Mouse (Mus musculus) heart, embryonic 14.5 days (tissue): ENCODE measurements around the gene Aldh4a1. TPM values are rescaled to one million over a fixed set of nuclear protein-coding genes. Genes with fewer than 3 reads are reported as not detected.
A peak's percentile ranks its signal among the peaks of the same experiment; 100 is the strongest.

ENCODE experiments used
- ATAC-seq: fragments of 200-750 bp; cut with Nextera tagmentation; 2 replicates; pipeline ENCODE4 v1.8.0; 2017; ENCODE audit warnings: low read depth, moderate TSS enrichment; ENCODE audit not compliant: insufficient number of reproducible peaks, insufficient read depth, low FRiP score
- H3K27ac ChIP-seq, 2 experiments: fragments of 200-500 bp in 1 of 2; fragments of 300-500 bp in 1 of 2; sonication (generic) in 1 of 2; replicated peaks in 1 of 2; 2 replicates each; pipeline ENCODE4 v1.5.1; 2012 to 2014; ENCODE audit warnings: low read depth in 2 of 2, low read length in 2 of 2, control low read depth in 1 of 2, mild to moderate bottlenecking in 1 of 2, mixed read lengths in 1 of 2; ENCODE audit not compliant: control insufficient read depth in 1 of 2, insufficient read depth in 1 of 2
- H3K27me3 ChIP-seq: fragments of 300-500 bp; sonication (generic); 2 replicates; pipeline ENCODE4 v1.6.1; 2014; ENCODE audit warnings: mild to moderate bottlenecking, low read length, control low read depth; ENCODE audit not compliant: control insufficient read depth, insufficient read depth
- H3K36me3 ChIP-seq: fragments of 300-500 bp; sonication (generic); 2 replicates; pipeline ENCODE4 v1.6.1; 2014; ENCODE audit warnings: mild to moderate bottlenecking, control low read depth, low read length, mixed read lengths; ENCODE audit not compliant: control insufficient read depth, insufficient read depth
- H3K4me1 ChIP-seq, 2 experiments: fragments of 200-500 bp in 1 of 2; fragments of 300-500 bp in 1 of 2; sonication (generic) in 1 of 2; 2 replicates each; pipeline ENCODE4 v1.6.1; 2012 to 2014; ENCODE audit warnings: low read length in 2 of 2, control low read depth in 1 of 2, mixed read lengths in 1 of 2; ENCODE audit not compliant: control insufficient read depth in 2 of 2, insufficient read depth in 2 of 2
- H3K4me2 ChIP-seq: fragments of 300-500 bp; sonication (generic); 2 replicates; pipeline ENCODE4 v1.6.1; 2014; ENCODE audit warnings: mild to moderate bottlenecking, low read length
- H3K4me3 ChIP-seq, 2 experiments: fragments of 200-500 bp in 1 of 2; fragments of 300-500 bp in 1 of 2; sonication (generic) in 1 of 2; 2 replicates each; pipeline ENCODE4 v1.5.1; 2012 to 2014; ENCODE audit warnings: low read length in 2 of 2, mild to moderate bottlenecking in 2 of 2, control low read depth in 1 of 2, low read depth in 1 of 2, moderate library complexity in 1 of 2; ENCODE audit not compliant: control insufficient read depth in 1 of 2, insufficient read depth in 1 of 2
- H3K9ac ChIP-seq: fragments of 300-500 bp; sonication (generic); 2 replicates; pipeline ENCODE4 v1.6.1; 2014; ENCODE audit warnings: mild to moderate bottlenecking, low read length
- H3K9me3 ChIP-seq: fragments of 300-500 bp; sonication (generic); 2 replicates; pipeline ENCODE4 v1.6.1; 2016; ENCODE audit warnings: low read length, control low read depth; ENCODE audit not compliant: control insufficient read depth
- WGBS: fragments of 180-500 bp; shearing (Covaris S2); extraction: QIAGEN DNeasy Blood & Tissue Kit; methylation state at CpG from one replicate; pipeline ENCODE4 v1.1.7; 2014; 5-methylcytosine and 5-hydroxymethylcytosine counted together
- polyA plus RNA-seq: library from polyadenylated mRNA; unstranded; fragments of >200 nt; fragmentation: Nextera tagmentation; extraction: Ambion mirVana; gene quantifications from 2 replicates; pipeline ENCODE4 v1.2.1, GENCODE M21; 2014

Aldh4a1 gene
- polyA plus RNA-seq = 13.0 and 13.4 TPM in 2 replicates

DNA sequence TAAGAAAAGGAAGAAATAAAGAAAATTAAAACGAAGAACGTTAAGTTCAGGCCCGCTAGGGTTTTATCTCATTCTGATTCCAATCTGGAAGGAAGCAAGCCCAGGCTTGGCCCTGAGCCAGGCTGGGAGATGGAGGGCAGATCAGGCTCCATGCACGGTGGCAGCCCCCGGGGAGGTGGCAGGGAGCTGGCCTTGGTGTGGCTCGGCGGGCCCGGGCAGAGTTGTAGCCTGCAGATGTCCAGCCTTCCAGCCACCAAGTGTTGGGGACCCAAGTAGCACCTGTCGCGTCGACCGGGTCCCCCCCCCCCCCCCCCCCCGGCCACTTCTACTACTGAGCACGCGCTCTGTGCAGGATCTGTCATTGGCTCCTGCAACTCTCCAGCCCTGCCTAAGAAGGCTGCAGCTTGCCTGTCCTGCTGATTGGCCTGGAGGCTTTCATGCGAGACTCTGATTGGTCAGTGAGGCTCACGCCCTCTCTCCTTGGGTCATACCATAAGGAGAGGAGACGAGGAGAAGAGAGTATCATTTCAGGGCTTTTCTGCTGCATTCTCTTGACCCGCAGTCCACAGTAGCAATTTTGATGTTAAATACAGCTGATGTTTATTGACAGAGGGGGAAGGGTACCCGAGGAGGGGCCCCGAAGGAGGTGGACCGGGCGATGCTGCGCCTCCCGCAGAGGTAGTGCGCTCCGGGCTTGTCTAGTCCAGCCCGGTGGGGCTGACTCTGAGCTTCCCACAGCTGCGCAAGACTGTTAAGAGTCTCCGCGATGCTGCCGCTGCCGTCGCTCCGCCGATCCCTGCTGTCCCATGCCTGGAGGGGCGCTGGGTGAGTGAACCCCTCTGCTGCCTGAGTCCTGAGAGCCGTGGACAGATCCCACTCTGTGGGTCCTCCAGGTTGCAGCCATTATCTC is at the start of gene Aldh4a1:
Aldh4a1 (plus strand) TSS at position 494 of the 910 bp plus-strand sequence.
- H3K27ac ChIP-seq = peak within 1 kb of the TSS; percentile 73 to 78
- peak within 1 kb of the TSS; percentile 60 to 70 for H3K4me3 ChIP-seq
- no peaks in the 10 kb centered on the region for H3K27me3 ChIP-seq
- H3K9ac ChIP-seq = peak within 1 kb of the TSS; percentile 81
- H3K4me1 ChIP-seq = peaks cover 4 to 19% of the 10 kb centered on the region in 2 experiments
- peaks cover 5% of the 10 kb centered on the region for H3K36me3 ChIP-seq
- no peaks in the 10 kb centered on the region for H3K9me3 ChIP-seq
- under 1% methylated on average over 34 of the region's 38 CpGs for WGBS
- ATAC-seq = peak; percentile 98
- peak within 1 kb of the TSS; percentile 89 for H3K4me2 ChIP-seq

DNA sequence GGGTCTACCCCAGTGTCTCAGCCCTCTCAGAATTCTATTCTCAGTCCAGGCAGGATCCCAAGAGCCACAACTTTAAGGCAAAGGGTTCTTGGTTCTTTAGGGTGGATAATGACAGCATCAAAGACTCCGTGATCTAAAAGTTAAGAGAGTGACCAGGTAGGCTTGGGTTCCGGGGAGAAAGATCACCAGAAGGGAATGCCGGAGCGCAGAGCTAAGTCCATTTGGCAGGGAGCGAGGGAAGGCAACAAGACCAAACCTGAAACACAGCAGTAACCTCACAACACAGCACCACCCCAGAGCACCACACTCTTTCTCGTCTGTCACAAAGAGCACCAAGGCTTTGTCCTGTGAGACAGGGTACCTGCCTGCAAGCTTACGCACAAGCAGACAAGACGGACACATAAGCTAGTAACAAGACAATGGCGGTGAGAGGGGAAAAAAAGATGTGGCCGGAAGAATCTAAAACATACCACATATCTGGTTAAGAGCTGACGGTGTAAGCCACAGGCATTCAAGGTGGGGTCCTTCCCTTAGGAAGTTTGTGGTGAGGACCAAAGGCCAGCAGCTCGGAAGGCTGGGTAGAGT is 49.6 kb upstream of the Aldh4a1 start:
- Histone ChIP-seq H3K4me2 (no peak overlapping the region), H3K27ac (no peak overlapping the region), H3K9ac (no peak overlapping the region), H3K4me1 (peaks cover 20 to 24% of the 10 kb centered on the region in 2 experiments), H3K4me3 (no peak overlapping the region), H3K36me3 (no peaks in the 10 kb centered on the region), H3K27me3 (peaks cover 7% of the 10 kb centered on the region), H3K9me3 (no peaks in the 10 kb centered on the region)
- WGBS = 81% methylated on average over 12 of the region's 12 CpGs
- ATAC-seq = no peak

DNA sequence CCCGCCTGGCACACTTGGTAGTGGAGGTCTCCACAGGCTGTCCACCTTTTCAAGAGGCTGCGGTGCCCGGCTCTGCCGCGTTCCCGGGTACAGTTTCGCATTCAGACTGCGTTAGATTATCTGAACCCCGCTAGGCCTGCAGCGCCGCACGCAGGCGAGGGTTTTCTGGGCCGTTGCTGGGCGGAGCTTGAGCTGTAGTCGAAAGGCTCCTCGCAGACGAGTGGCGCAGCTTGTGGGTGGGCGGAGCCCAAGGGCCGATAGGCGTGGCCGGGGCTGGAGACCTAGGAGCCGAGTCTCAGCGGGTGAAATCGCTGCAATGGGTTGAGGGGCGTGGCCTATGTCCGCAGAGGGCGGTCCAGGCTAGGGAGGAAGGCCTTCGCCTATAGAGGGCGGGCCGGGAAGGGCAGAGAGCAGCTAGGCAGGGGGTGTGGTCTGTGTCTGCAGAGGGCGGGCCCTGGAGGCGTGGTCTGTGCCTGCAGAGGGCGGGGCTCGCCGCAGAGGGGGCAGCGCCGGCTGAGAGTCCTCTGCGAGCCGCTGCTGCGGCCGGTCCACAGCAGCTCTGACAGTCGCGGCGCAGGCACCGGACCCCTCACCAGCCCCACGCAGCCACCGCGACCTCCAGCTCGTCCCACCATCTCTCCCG is 48.4 kb upstream of the Aldh4a1 start:
- Histone ChIP-seq H3K27me3 (peaks cover 7% of the 10 kb centered on the region), H3K27ac (peak overlapping the region; percentile 68 to 90), H3K4me3 (peak overlapping the region; percentile 53 to 93), H3K4me2 (peak overlapping the region; percentile 84), H3K4me1 (peaks cover 29 to 36% of the 10 kb centered on the region in 2 experiments), H3K9ac (peak overlapping the region; percentile 92), H3K9me3 (no peaks in the 10 kb centered on the region), H3K36me3 (no peaks in the 10 kb centered on the region)
- ATAC-seq = peak; percentile 98
- under 1% methylated on average over 44 of the region's 52 CpGs for WGBS

DNA sequence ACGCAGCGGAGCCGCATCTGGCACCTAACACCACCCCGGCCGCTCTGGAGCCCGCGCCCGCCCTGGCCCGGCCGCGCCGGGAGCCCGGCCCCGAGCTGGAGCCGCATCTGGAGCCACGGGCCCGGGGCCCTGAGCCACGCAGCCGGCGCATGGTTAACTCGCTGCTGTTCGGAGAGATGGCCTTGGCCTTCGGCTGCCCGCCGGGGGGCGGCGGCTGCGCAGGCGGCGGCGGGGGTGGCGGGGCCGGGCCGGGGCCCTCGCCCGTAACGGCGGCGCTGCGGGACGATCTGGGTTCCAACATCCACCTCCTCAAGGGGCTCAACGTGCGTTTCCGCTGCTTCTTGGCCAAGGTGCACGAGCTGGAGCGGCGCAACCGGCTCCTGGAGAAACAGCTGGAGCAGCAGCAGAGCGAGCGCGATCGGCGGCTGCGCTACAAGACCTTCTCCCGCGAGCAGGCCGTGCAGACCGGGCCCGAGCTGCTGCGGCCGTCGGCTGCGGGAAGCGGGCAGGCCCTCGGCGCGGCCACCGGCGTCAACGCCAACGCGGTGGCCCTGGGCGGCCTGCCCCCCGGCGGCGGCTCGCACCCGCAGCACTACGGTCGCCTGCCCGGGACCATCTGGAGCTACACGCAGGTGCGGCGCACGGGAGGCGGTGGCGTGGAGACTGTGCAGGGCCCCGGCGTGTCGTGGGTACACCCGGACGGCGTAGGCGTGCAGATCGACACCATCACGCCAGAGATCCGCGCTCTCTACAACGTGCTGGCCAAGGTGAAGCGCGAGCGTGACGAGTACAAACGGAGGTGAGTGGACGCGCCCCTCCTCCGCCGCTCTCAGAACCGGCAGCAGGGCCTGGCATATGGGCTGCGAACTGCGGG is 47.6 kb upstream of the Aldh4a1 start:
- Histone ChIP-seq H3K36me3 (no peaks in the 10 kb centered on the region), H3K4me2 (peak overlapping the region; percentile 84), H3K4me3 (peak overlapping the region; percentile 53 to 93), H3K27me3 (peaks cover 4% of the 10 kb centered on the region), H3K9ac (peak overlapping the region; percentile 92), H3K9me3 (no peaks in the 10 kb centered on the region), H3K27ac (peak overlapping the region; percentile 68 to 90), H3K4me1 (peaks cover 34 to 44% of the 10 kb centered on the region in 2 experiments)
- under 1% methylated on average over 100 of the region's 111 CpGs for WGBS
- peak; percentile 31 for ATAC-seq

DNA sequence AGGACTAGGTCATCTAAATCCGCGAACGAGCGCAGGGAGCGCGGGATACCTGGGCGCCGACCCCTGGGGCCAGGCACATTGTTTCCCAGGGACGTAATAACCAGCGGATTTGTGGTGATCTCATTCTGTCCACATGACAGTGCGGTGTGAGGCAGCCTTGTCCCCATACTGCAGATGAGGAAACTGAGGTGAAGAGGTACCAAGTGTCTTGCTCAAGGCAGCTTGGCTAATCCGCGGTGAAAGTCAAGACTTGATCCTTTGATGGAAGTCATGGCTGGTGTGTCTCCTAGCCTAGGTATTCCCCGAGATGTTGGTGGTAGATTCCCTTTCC is 47.0 kb upstream of the Aldh4a1 start:
- ATAC-seq = no peak
- Histone ChIP-seq H3K27me3 (peaks cover 3% of the 10 kb centered on the region), H3K4me3 (peak overlapping the region; percentile 53 to 93), H3K9me3 (no peaks in the 10 kb centered on the region), H3K4me1 (peaks cover 40 to 50% of the 10 kb centered on the region in 2 experiments), H3K27ac (peak overlapping the region in 1 of 2 experiments; percentile 90; a peak in 2 of 4 replicates), H3K36me3 (no peaks in the 10 kb centered on the region), H3K9ac (peak overlapping the region; percentile 92), H3K4me2 (peak overlapping the region; percentile 84)
- 6% methylated on average over 14 of the region's 14 CpGs for WGBS

DNA sequence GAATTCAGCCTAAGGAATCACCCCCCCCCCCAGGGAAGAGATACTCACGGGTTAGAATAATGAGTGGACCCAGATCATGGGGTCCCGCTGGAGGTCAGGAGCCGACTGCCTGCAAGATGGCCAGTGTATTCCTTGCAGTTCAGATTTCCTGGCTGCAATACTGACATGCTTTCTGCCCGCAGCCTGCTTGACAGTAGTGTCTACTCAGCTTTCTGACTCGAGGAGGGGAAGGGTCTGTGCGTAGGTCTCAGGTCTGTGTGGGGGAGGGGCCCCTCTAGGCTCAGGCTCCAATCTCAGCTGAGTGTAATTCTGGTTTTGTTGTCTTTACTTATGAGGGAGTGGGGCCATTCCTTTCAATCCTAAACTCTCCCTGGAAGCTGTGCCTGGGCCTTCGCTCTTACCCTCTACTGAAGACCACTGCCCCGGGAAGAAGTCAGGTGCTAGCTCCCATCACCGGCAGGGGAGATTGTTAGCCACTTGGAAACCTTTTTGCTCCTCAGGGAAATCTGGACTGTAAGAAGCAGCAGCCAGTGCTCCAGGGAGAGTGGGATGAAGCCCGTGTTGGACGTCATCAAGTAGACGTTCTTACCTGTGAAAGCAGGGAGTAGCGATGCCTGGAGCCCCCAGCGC is 46.3 kb upstream of the Aldh4a1 start:
- Histone ChIP-seq H3K9me3 (no peaks in the 10 kb centered on the region), H3K27me3 (peaks cover 3% of the 10 kb centered on the region), H3K4me3 (peak overlapping the region; percentile 53 to 93), H3K36me3 (no peaks in the 10 kb centered on the region), H3K9ac (peak overlapping the region; percentile 92), H3K4me1 (peaks cover 46 to 56% of the 10 kb centered on the region in 2 experiments), H3K27ac (no peak overlapping the region), H3K4me2 (peak overlapping the region; percentile 84)
- no peak for ATAC-seq
- WGBS = 39% methylated on average over 14 of the region's 14 CpGs
